Mouse (Mus musculus) MEL (cell line): Measurements from ENCODE around the gene Rnf185.

Source experiments
- BHLHE40 ChIP-seq: IDR thresholded peaks from 2 replicates; pipeline ENCODE4 v1.6.1; 2012; ENCODE audit warnings: low read depth, mild to moderate bottlenecking, inconsistent platforms, low read length, improper control_type of control experiment, borderline replicate concordance
- CTCF ChIP-seq, 3 experiments: IDR thresholded peaks in 2 of 3; conservative IDR thresholded peaks in 1 of 3; 2 replicates each; pipeline ENCODE4 v1.5.1; 2011 to 2012; ENCODE audit warnings: low read length in 3 of 3, low read depth in 2 of 3, mild to moderate bottlenecking in 2 of 3, improper control_type of control experiment in 1 of 3, inconsistent platforms in 1 of 3, mixed read lengths in 1 of 3, moderate library complexity in 1 of 3; ENCODE audit not compliant: control insufficient read depth in 1 of 3, insufficient read depth in 1 of 3, poor library complexity in 1 of 3, severe bottlenecking in 1 of 3
- EP300 ChIP-seq, 2 experiments: IDR thresholded peaks; 2 replicates each; pipeline ENCODE4 v1.6.1; 2011; ENCODE audit warnings: improper control_type of control experiment in 2 of 2, low read length in 2 of 2, low read depth in 1 of 2, mild to moderate bottlenecking in 1 of 2
- GATA1 ChIP-seq: IDR thresholded peaks from 2 replicates; pipeline ENCODE4 v1.6.1; 2011; ENCODE audit warnings: low read depth, low read length, improper control_type of control experiment
- MYC ChIP-seq: IDR thresholded peaks from 2 replicates; pipeline ENCODE4 v1.6.1; 2011; ENCODE audit warnings: low read depth, mild to moderate bottlenecking, low read length, improper control_type of control experiment, moderate library complexity
- NRF1 ChIP-seq: IDR thresholded peaks from 2 replicates; pipeline ENCODE4 v1.6.1; 2014; ENCODE audit warnings: low read depth, mild to moderate bottlenecking, inconsistent platforms, low read length, improper control_type of control experiment, moderate library complexity; ENCODE audit not compliant: poor library complexity, insufficient read depth, severe bottlenecking
- POLR2A ChIP-seq, 2 experiments: IDR thresholded peaks; 2 replicates each; pipeline ENCODE4 v1.6.1; 2011 to 2012; ENCODE audit warnings: low read length in 2 of 2, mild to moderate bottlenecking in 2 of 2, control low read depth in 1 of 2, improper control_type of control experiment in 1 of 2, low read depth in 1 of 2, moderate library complexity in 1 of 2; ENCODE audit not compliant: control insufficient read depth in 1 of 2, insufficient read depth in 1 of 2, poor library complexity in 1 of 2
- POLR2AphosphoS2 ChIP-seq: IDR thresholded peaks from 2 replicates; pipeline ENCODE4 v1.6.1; 2011; ENCODE audit warnings: low read length, improper control_type of control experiment
- POLR2AphosphoS5 ChIP-seq: IDR thresholded peaks from 2 replicates; pipeline ENCODE4 v1.6.1; 2012; ENCODE audit warnings: low read depth, borderline replicate concordance, mild to moderate bottlenecking, inconsistent platforms, low read length, moderate library complexity, mixed read lengths
- TCF12 ChIP-seq: IDR thresholded peaks from 2 replicates; pipeline ENCODE4 v1.6.1; 2014; ENCODE audit warnings: low read depth, mild to moderate bottlenecking, inconsistent platforms, low read length, improper control_type of control experiment, moderate library complexity
- USF1 ChIP-seq: IDR thresholded peaks from 2 replicates; pipeline ENCODE4 v1.6.1; 2014; ENCODE audit warnings: low read depth, mild to moderate bottlenecking, inconsistent platforms, low read length, improper control_type of control experiment, moderate library complexity
- ZC3H11A ChIP-seq: IDR thresholded peaks from 2 replicates; pipeline ENCODE4 v1.6.1; 2012; ENCODE audit warnings: low read depth, mild to moderate bottlenecking, inconsistent platforms, low read length, improper control_type of control experiment
- ZNF384 ChIP-seq: IDR thresholded peaks from 2 replicates; pipeline ENCODE4 v1.6.1; 2012; ENCODE audit warnings: low read depth, mild to moderate bottlenecking, inconsistent platforms, low read length, improper control_type of control experiment

- no peak for TF ChIP-seq USF1
- no peak for TF ChIP-seq POLR2A (IDR thresholded peaks at IDR 0.05; ENCODE audit: control insufficient read depth in 1 of 2, insufficient read depth in 1 of 2, low read depth in 1 of 2, low read length in 2 of 2, poor library complexity in 1 of 2)
- TF ChIP-seq CTCF (IDR thresholded peaks at IDR 0.05 in 2 of 3, conservative IDR thresholded peaks at IDR 0.05 in 1 of 3; ENCODE audit: control insufficient read depth in 1 of 3, insufficient read depth in 1 of 3, low read depth in 2 of 3, low read length in 3 of 3, poor library complexity in 1 of 3, severe bottlenecking in 1 of 3) = no peak
- TF ChIP-seq ZNF384 = no peak
- no peak for TF ChIP-seq ZC3H11A
- TF ChIP-seq BHLHE40 = no peak
- TF ChIP-seq GATA1 = no peak
- no peak for TF ChIP-seq POLR2AphosphoS5
- no peak for TF ChIP-seq TCF12
- no peak for TF ChIP-seq NRF1
- TF ChIP-seq EP300 (IDR thresholded peaks at IDR 0.05; ENCODE audit: low read depth in 1 of 2, low read length in 2 of 2) = 0 out of 4 replicates have a peak, but pooled peaks of 1 of the 2 experiments have one; percentile 11
- no peak for TF ChIP-seq POLR2AphosphoS2
- no peak for TF ChIP-seq MYC
Observed at GRCm38 (mm10) chr11:3452769-3453168, 606 bp upstream of the Rnf185 start.
